Mouse (Mus musculus) adrenal gland, adult (tissue): Measurements from ENCODE around the gene Ralgapb.
"Not testable (repeated sequence)": the region's sequence is repeated elsewhere in the genome, so short reads cannot be mapped to it uniquely, and the experiment has no call there.

Experiments
- DNase-seq, 2 experiments: peaks; one replicate each; pipeline ENCODE4 v3.0.0; 2022 to 2023; ENCODE audit warnings: low spot score in 1 of 2; ENCODE audit not compliant: inconsistent age in 2 of 2

The Ralgapb gene

GRCm38 (mm10) chr2:158397140-158397539 is 12.5 kb upstream of the Ralgapb start:
- not testable (repeated sequence) for DNase-seq

GRCm38 (mm10) chr2:158402915-158403314 is 6.7 kb upstream of the Ralgapb start:
- no peak for DNase-seq

- DNase-seq: no peak
Measured at GRCm38 (mm10) chr2:158408997-158409594, 552 bp upstream of the Ralgapb start.

GRCm38 (mm10) chr2:158410022-158411014 is 670 bp downstream of the Ralgapb start:
- DNase-seq: peak; percentile 65 to 83

- peak in 1 of 2 experiments; percentile 53 for DNase-seq
Measured at GRCm38 (mm10) chr2:158413240-158413639, 3.6 kb downstream of the Ralgapb start.

- DNase-seq: peak in 1 of 2 experiments; percentile 38
Measured at GRCm38 (mm10) chr2:158415826-158416225, 6.2 kb downstream of the Ralgapb start.

GRCm38 (mm10) chr2:158418663-158419062 is 9.0 kb downstream of the Ralgapb start:
- DNase-seq: no peak

GRCm38 (mm10) chr2:158445814-158446213 is 36.2 kb downstream of the Ralgapb start:
- DNase-seq: no peak

- no peak for DNase-seq
Measured at GRCm38 (mm10) chr2:158449845-158450244, 40.2 kb downstream of the Ralgapb start.

GRCm38 (mm10) chr2:158456451-158456850 is 46.8 kb downstream of the Ralgapb start:
- DNase-seq: no peak

GRCm38 (mm10) chr2:158457610-158458009 is 48.0 kb downstream of the Ralgapb start:
- DNase-seq: no peak

- no peak for DNase-seq
Measured at GRCm38 (mm10) chr2:158462450-158462849, 52.8 kb downstream of the Ralgapb start.

GRCm38 (mm10) chr2:158474159-158474558 is 64.5 kb downstream of the Ralgapb start:
- DNase-seq: no peak

- no peak for DNase-seq
Measured at GRCm38 (mm10) chr2:158477640-158478039, 68.0 kb downstream of the Ralgapb start.

GRCm38 (mm10) chr2:158498457-158498856 is 88.8 kb downstream of the Ralgapb start:
- DNase-seq: no peak

- DNase-seq: peak in 1 of 2 experiments; percentile 51
Measured at GRCm38 (mm10) chr2:158501836-158502812, 92.5 kb downstream of the Ralgapb start, which contains the start of gene Adig. Gene Adig, plus strand, starts transcription at chr2:158502612.

- DNase-seq: no peak
Measured at GRCm38 (mm10) chr2:158503226-158503625, 93.6 kb downstream of the Ralgapb start.

GRCm38 (mm10) chr2:158503671-158504070 is 94.0 kb downstream of the Ralgapb start:
- DNase-seq: no peak

GRCm38 (mm10) chr2:158506475-158506874 is 96.8 kb downstream of the Ralgapb start:
- no peak for DNase-seq

GRCm38 (mm10) chr2:158507046-158507445 is 97.4 kb downstream of the Ralgapb start:
- DNase-seq: no peak

- peak; percentile 80 to 88 for DNase-seq
Measured at GRCm38 (mm10) chr2:158510665-158511064, 101.0 kb downstream of the Ralgapb start.
